Mouse (Mus musculus): ENCODE results near the gene Olfr512.

Gene Olfr512

GRCm38 (mm10) chr7:108713020-108713419 is at the start of gene Olfr512:
Gene Olfr512 (plus strand): TSS chr7:108713320.
- in situ Hi-C loops (cut with MboI, MseI) = no loop called here

GRCm38 (mm10) chr7:108666118-108666517 is 47.0 kb upstream of the Olfr512 start, which contains the start of gene Olfr510:
Gene Olfr510 (plus strand): TSS chr7:108666418.
- in situ Hi-C loops (cut with MboI, MseI) = no loop called here

DNA sequence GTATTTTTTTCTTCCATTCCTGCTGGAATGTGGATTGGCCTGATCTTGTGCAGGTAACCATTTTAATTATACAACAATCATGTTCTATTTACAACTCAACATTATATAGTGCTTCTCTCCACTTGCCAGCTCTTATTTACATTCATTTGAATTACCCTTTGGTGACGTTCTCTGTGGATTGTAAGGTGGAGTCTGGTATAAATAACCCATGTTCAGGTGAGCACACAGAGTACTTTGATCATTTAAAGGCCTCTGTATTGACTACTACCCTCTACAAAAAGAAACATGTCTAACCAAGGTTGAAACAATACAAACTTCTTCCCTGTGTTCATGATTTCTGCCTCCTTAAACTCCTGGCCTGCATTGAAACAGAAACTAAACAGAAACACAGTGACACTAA is 42.1 kb upstream of the Olfr512 start:
- in situ Hi-C loops (cut with MboI, MseI) = no loop called here

GRCm38 (mm10) chr7:108678886-108679285 is 34.2 kb upstream of the Olfr512 start:
- in situ Hi-C loops (cut with MboI, MseI) = no loop called here

GRCm38 (mm10) chr7:108750673-108751072 is 37.6 kb downstream of the Olfr512 start, which contains the start of gene Olfr513:
Gene Olfr513 (plus strand): TSS chr7:108750973.
- in situ Hi-C loops (cut with MboI, MseI) = no loop called here

DNA sequence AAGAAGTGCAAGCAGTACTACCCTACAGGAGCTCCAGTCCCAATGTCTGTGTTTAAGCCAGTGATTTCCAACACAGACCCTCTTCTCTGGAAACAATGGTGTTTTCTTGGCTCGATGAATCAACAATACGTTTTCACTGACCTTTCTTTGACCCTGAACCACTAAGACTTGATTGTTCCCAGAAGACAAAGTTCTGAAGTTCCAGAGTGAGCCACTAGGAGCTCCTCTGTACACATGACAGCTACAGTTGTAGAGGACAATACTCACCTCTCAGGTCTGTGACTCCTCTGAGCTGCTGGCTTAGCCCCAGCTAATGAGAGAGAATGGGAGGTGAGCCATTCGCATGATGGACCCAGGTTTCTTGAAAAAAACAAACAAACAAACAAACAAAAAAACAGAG is 47.3 kb downstream of the Olfr512 start:
- in situ Hi-C loops (cut with MboI, MseI) = no loop called here
